Mouse (Mus musculus): ENCODE data around the gene Ccdc117. TPM values are rescaled to one million over a fixed set of nuclear protein-coding genes. Genes with fewer than 3 reads are reported as not detected.

Gene Ccdc117
- total and polyA plus RNA-seq, 3 experiments = 6.0 to 25.6 (median 21.7) TPM

DNA sequence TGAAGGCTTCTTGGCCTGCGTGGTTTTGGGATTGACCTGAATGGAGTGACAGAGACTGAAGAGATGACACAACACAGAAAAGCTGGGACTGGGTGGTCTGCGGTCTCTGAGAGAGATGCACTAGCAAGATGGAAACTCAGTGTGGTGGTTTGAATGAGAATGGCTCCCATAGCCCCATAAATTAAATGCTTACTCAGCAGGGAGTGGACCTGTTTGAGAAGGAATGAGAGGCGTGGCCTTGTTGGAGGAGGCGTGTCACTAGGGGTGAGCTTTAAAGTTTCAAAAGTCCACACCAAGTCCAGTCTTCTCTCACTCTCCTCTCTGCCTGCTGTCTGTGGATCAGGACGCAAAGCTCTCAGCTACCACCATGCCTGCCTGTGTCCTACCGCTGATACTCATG, 25.7 kb upstream of the Ccdc117 start:
- H3K27me3 ChIP-seq (ENCODE audit: control insufficient read depth, insufficient read depth, low read length) = no peaks in the 10 kb centered on the region
- no peak overlapping the region for H3K27ac ChIP-seq
- no peak overlapping the region for H3K4me3 ChIP-seq
- no peaks in the 10 kb centered on the region for H3K4me1 ChIP-seq (ENCODE audit: control insufficient read depth, insufficient read depth, low read length)
- H3K36me3 ChIP-seq (ENCODE audit: control insufficient read depth, insufficient read depth, low read length) = no peaks in the 10 kb centered on the region
- DNase-seq = no peak
- no peak for TF ChIP-seq CTCF (IDR thresholded peaks at IDR 0.05)
- TF ChIP-seq EP300 (IDR thresholded peaks at IDR 0.05; ENCODE audit: insufficient read depth, low read depth, low read length) = no peak
- no peak for TF ChIP-seq POLR2A (IDR thresholded peaks at IDR 0.05; ENCODE audit: insufficient read depth, low read depth, low read length)
- no peak overlapping the region for H3K9ac ChIP-seq (ENCODE audit: low read depth, low read length)
- intact Hi-C loops (cut with DNase I) = loop anchor here (5.0 kb wide), 1 partner anchor 40 kb away; no protein-coding TSS in a partner anchor
- no peaks in the 10 kb centered on the region for H3K79me2 ChIP-seq (replicated peaks; ENCODE audit: control insufficient read depth, insufficient read depth, low read length)
- 97% methylated on average over 6 of the region's 6 CpGs for WGBS

DNA sequence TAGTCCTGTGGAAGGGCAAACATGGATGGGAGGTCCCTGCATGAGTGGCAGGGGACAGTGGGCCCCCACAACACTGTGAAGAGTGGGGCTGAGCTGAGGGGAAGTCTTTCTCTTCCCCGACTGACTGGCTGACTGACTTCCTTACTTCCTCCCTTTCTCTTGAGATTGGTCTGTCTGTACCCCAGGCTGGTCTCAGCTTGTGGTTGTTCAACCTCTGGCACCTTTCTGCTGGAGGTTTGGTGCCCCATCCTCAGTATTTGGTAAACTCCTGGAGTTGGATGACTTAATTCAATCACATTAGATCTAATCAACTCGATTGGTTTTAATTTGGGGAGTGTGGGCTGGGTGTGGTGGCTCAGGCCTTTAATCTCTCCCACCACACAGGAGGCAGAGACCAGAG, 24.5 kb upstream of the Ccdc117 start:
- Histone ChIP-seq H3K27ac (no peak overlapping the region), H3K36me3 (ENCODE audit: control insufficient read depth, insufficient read depth, low read length) (no peaks in the 10 kb centered on the region), H3K79me2 (replicated peaks; ENCODE audit: control insufficient read depth, insufficient read depth, low read length) (no peaks in the 10 kb centered on the region), H3K4me1 (ENCODE audit: control insufficient read depth, insufficient read depth, low read length) (no peaks in the 10 kb centered on the region), H3K27me3 (ENCODE audit: control insufficient read depth, insufficient read depth, low read length) (no peaks in the 10 kb centered on the region), H3K9ac (ENCODE audit: low read depth, low read length) (no peak overlapping the region), H3K4me3 (no peak overlapping the region)
- intact Hi-C loops (cut with DNase I) = loop anchor here (5.0 kb wide), 1 partner anchor 41 kb away; no protein-coding TSS in a partner anchor
- TF ChIP-seq CTCF (IDR thresholded peaks at IDR 0.05) (no peak), POLR2A (IDR thresholded peaks at IDR 0.05; ENCODE audit: insufficient read depth, low read depth, low read length) (no peak), EP300 (IDR thresholded peaks at IDR 0.05; ENCODE audit: insufficient read depth, low read depth, low read length) (no peak)
- 55% methylated on average over 2 of the region's 2 CpGs for WGBS
- DNase-seq = no peak

DNA sequence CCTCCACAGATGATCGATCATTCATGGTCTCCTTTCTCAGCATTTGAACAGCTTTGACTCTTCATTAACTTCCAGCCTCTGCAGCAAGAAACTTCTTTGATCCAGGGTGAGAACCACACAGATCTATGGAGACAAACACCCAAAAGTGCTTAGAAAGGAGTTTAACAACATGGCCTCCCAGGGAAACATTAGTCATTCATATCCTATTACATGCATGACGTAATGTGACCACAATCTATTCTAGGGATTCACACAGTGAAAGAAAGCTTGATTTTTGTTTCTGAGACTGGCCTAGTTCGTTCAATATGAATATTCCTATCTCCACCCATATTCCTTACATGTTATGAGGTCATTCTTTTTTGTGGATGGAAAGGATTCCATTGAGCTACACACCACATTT, 23.6 kb upstream of the Ccdc117 start:
- intact Hi-C loops (cut with DNase I) = loop anchor here (5.0 kb wide), 1 partner anchor 42 kb away; no protein-coding TSS in a partner anchor
- WGBS = 84% methylated on average over 3 of the region's 3 CpGs
- no peaks in the 10 kb centered on the region for H3K27me3 ChIP-seq (ENCODE audit: control insufficient read depth, insufficient read depth, low read length)
- H3K79me2 ChIP-seq (replicated peaks; ENCODE audit: control insufficient read depth, insufficient read depth, low read length) = no peaks in the 10 kb centered on the region
- H3K4me1 ChIP-seq (ENCODE audit: control insufficient read depth, insufficient read depth, low read length) = no peaks in the 10 kb centered on the region
- no peak overlapping the region for H3K9ac ChIP-seq (ENCODE audit: low read depth, low read length)
- no peak for DNase-seq
- no peak for TF ChIP-seq CTCF (IDR thresholded peaks at IDR 0.05)
- no peaks in the 10 kb centered on the region for H3K36me3 ChIP-seq (ENCODE audit: control insufficient read depth, insufficient read depth, low read length)
- H3K4me3 ChIP-seq = no peak overlapping the region
- no peak overlapping the region for H3K27ac ChIP-seq

DNA sequence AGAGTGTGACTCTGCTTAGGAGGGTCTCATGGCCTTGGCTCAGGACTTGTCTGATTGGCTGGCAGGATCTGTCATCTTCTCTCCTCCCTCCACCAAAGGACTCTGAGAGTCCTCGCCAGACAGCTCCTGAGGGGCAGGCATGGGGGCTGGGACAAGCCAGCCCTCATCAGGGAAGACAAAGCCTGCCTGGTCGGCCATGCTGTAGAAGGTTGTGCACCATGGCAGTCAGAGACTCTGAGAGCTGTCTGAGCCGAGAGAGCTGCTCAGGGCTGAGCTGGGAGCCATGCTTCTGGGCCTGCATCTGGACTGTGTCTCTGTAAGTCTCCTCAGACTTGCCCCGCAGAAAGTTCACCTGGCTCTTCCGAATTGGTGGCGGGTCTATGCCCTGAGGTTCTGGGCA, 21.9 kb upstream of the Ccdc117 start:
- intact Hi-C loops (cut with DNase I) = loop anchor here (5.0 kb wide), 1 partner anchor 63 kb away; no protein-coding TSS in a partner anchor

DNA sequence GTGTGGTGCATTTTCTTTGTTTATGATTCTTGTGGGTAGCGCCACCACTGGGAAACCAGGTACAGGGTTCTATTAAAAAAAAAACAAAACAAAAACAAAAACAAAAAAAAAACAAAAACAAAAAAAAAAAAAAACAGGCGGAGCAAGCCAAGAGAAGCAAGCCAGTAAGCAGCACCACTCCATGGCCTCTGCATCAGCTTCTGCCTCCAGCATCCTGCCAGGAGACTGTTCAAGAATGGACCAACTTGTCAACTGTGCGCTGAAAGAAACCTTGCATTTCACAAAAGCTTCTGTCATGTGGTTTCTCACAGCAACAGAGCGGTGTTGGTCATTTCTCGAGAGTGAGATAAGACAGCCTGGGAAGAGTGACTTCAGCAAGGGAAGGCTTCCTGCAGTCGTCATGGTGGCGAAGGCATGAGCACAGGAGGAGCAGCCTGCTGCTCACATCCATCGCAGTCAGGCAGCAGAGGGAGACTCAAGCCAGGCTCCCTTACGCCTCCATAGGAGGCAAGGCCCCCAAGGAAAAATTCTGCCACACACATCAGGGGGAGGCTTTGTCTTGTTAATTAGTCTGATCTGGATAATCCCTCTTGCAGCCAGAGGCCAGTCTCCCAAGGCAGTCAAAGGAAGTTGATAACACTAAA, 20.8 kb upstream of the Ccdc117 start:
- DNase-seq = no peak
- intact Hi-C loops (cut with DNase I) = loop anchor here (5.0 kb wide), 1 partner anchor 65 kb away; no protein-coding TSS in a partner anchor
- TF ChIP-seq EP300 (IDR thresholded peaks at IDR 0.05; ENCODE audit: insufficient read depth, low read depth, low read length) (no peak), CTCF (IDR thresholded peaks at IDR 0.05) (0 out of 2 replicates have a peak, but pooled peaks have one; percentile 3)

More for the DNA sequence above, 21.9 kb upstream of the Ccdc117 start:
- Histone ChIP-seq H3K27me3 (ENCODE audit: control insufficient read depth, insufficient read depth, low read length) (no peaks in the 10 kb centered on the region), H3K36me3 (ENCODE audit: control insufficient read depth, insufficient read depth, low read length) (no peaks in the 10 kb centered on the region), H3K4me3 (no peak overlapping the region), H3K27ac (no peak overlapping the region), H3K79me2 (replicated peaks; ENCODE audit: control insufficient read depth, insufficient read depth, low read length) (no peaks in the 10 kb centered on the region), H3K4me1 (ENCODE audit: control insufficient read depth, insufficient read depth, low read length) (no peaks in the 10 kb centered on the region), H3K9ac (ENCODE audit: low read depth, low read length) (no peak overlapping the region)
- TF ChIP-seq POLR2A (IDR thresholded peaks at IDR 0.05; ENCODE audit: insufficient read depth, low read depth, low read length) = no peak
- TF ChIP-seq CTCF (IDR thresholded peaks at IDR 0.05) = no peak
- no peak for TF ChIP-seq EP300 (IDR thresholded peaks at IDR 0.05; ENCODE audit: insufficient read depth, low read depth, low read length)
- 87% methylated on average over 6 of the region's 6 CpGs for WGBS
- DNase-seq = no peak

DNA sequence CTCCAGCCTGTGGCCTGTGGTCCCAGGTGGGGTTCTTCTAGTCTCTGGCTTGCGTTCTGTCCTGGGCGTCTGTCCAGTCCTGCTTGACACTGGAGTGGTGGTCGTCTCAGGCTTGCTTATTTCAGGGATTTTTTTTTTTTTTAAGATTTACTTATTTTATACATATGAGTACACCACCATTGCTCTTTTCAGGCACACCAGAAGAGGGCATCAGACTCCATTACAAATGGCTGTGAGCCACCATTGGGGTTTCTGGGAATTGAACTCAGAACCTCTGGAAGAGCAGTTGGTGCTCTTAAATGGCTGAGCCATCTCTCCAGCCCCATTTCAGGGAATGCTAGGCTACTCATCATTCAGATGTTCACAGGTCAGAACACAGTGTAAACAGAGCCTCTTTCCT, 18.3 kb upstream of the Ccdc117 start:
- Histone ChIP-seq H3K36me3 (ENCODE audit: control insufficient read depth, insufficient read depth, low read length) (no peaks in the 10 kb centered on the region), H3K4me3 (no peak overlapping the region), H3K79me2 (replicated peaks; ENCODE audit: control insufficient read depth, insufficient read depth, low read length) (no peaks in the 10 kb centered on the region), H3K9ac (ENCODE audit: low read depth, low read length) (no peak overlapping the region), H3K27me3 (ENCODE audit: control insufficient read depth, insufficient read depth, low read length) (no peaks in the 10 kb centered on the region), H3K4me1 (ENCODE audit: control insufficient read depth, insufficient read depth, low read length) (no peaks in the 10 kb centered on the region), H3K27ac (no peak overlapping the region)
- no peak for TF ChIP-seq EP300 (IDR thresholded peaks at IDR 0.05; ENCODE audit: insufficient read depth, low read depth, low read length)
- no peak for TF ChIP-seq POLR2A (IDR thresholded peaks at IDR 0.05; ENCODE audit: insufficient read depth, low read depth, low read length)
- TF ChIP-seq CTCF (IDR thresholded peaks at IDR 0.05) = 0 out of 2 replicates have a peak, but pooled peaks have one; percentile 18
- intact Hi-C loops (cut with DNase I) = loop anchor here (5.0 kb wide), 1 partner anchor 67 kb away; no protein-coding TSS in a partner anchor
- no peak for DNase-seq
- 71% methylated on average over 3 of the region's 3 CpGs for WGBS

More for the DNA sequence above, 20.8 kb upstream of the Ccdc117 start:
- Histone ChIP-seq H3K4me3 (no peak overlapping the region), H3K27me3 (ENCODE audit: control insufficient read depth, insufficient read depth, low read length) (no peaks in the 10 kb centered on the region), H3K4me1 (ENCODE audit: control insufficient read depth, insufficient read depth, low read length) (no peaks in the 10 kb centered on the region), H3K9ac (ENCODE audit: low read depth, low read length) (no peak overlapping the region), H3K36me3 (ENCODE audit: control insufficient read depth, insufficient read depth, low read length) (no peaks in the 10 kb centered on the region), H3K27ac (no peak overlapping the region), H3K79me2 (replicated peaks; ENCODE audit: control insufficient read depth, insufficient read depth, low read length) (no peaks in the 10 kb centered on the region)
- WGBS = 39% methylated on average over 9 of the region's 9 CpGs

Measured in heart, adult 2 months (tissue).